Mouse (Mus musculus): ENCODE measurements around the gene Ppfibp1. TPM values are rescaled to one million over a fixed set of nuclear protein-coding genes. Genes with fewer than 3 reads are reported as not detected.

Gene Ppfibp1
- total and polyA plus RNA-seq, 3 experiments: 23.4 to 28.2 (median 28.2) TPM

GRCm38 (mm10) chr6:146844867-146845266 is 43.4 kb upstream of the Ppfibp1 start:
- no peak for DNase-seq (ENCODE audit: extremely low read depth)
- H3K27ac ChIP-seq (ENCODE audit: insufficient read depth, low read depth): no peak overlapping the region
- no peak overlapping the region for H3K4me3 ChIP-seq (replicated peaks in 1 of 3; ENCODE audit: low read depth in 2 of 3, low read length in 2 of 3, poor library complexity in 1 of 3)
- H3K9me3 ChIP-seq (replicated peaks; ENCODE audit: low read length): no peaks in the 10 kb centered on the region
- in situ Hi-C loops (cut with MboI; ENCODE audit: low pct_ligation_motif_present, low pct_unique_long_range_greater_than_20kb, low sequenced_read_pairs) (no loop called here), dilution Hi-C loops (cut with MboI; ENCODE audit: extremely low pct_ligation_motif_present, extremely low pct_unique_long_range_greater_than_20kb, low sequenced_read_pairs) (no loop called here)
- TF ChIP-seq POLR2AphosphoS2 (IDR thresholded peaks at IDR 0.05; ENCODE audit: low read depth, low read length) (no peak), MAFK (IDR thresholded peaks at IDR 0.05; ENCODE audit: insufficient replicate concordance, low read length) (no peak), NELFE (IDR thresholded peaks at IDR 0.05; ENCODE audit: low read depth, low read length) (no peak), USF1 (IDR thresholded peaks at IDR 0.05; ENCODE audit: low read depth, low read length) (no peak), KAT2A (IDR thresholded peaks at IDR 0.05; ENCODE audit: insufficient replicate concordance, low read length) (no peak), ETS1 (conservative IDR thresholded peaks at IDR 0.05; ENCODE audit: low read depth, low read length) (no peak), ZMIZ1 (IDR thresholded peaks at IDR 0.05; ENCODE audit: low read depth, low read length) (no peak), RCOR1 (conservative IDR thresholded peaks at IDR 0.05; ENCODE audit: low read depth, low read length) (no peak), GABPA (IDR thresholded peaks at IDR 0.05; ENCODE audit: insufficient replicate concordance, low read depth, low read length) (no peak), CHD1 (IDR thresholded peaks at IDR 0.05; ENCODE audit: low read depth, low read length) (no peak), UBTF (IDR thresholded peaks at IDR 0.05; ENCODE audit: low read depth, low read length) (no peak), JUND (conservative IDR thresholded peaks at IDR 0.05; ENCODE audit: low read depth, low read length) (no peak), E2F4 (IDR thresholded peaks at IDR 0.05; ENCODE audit: insufficient replicate concordance, low read depth, low read length) (no peak), CHD2 (IDR thresholded peaks at IDR 0.05; ENCODE audit: low read length) (no peak), MAZ (IDR thresholded peaks at IDR 0.05; ENCODE audit: low read depth, low read length) (no peak), EP300 (IDR thresholded peaks at IDR 0.05; ENCODE audit: low read length) (no peak), PAX5 (IDR thresholded peaks at IDR 0.05; ENCODE audit: low read length) (no peak), ZNF384 (IDR thresholded peaks at IDR 0.05; ENCODE audit: low read depth, low read length) (no peak), NRF1 (IDR thresholded peaks at IDR 0.05; ENCODE audit: low read depth, low read length) (no peak)
- H3K79me2 ChIP-seq (replicated peaks; ENCODE audit: control insufficient read depth, extremely low read depth, insufficient read depth, poor library complexity, severe bottlenecking): no peaks in the 10 kb centered on the region
- H3K4me1 ChIP-seq (ENCODE audit: control insufficient read depth in 1 of 2, insufficient read depth in 2 of 2): peaks cover 2 to 17% of the 10 kb centered on the region in 2 experiments; a peak in 2 of 4 replicates
- H3K27me3 ChIP-seq (replicated peaks): no peaks in the 10 kb centered on the region
- no peak overlapping the region for H3K9ac ChIP-seq (ENCODE audit: insufficient read depth, low read depth)
- no peak overlapping the region for H3K4me2 ChIP-seq (ENCODE audit: insufficient read depth, low read depth, poor library complexity, severe bottlenecking)
- no peaks in the 10 kb centered on the region for H3K36me3 ChIP-seq (replicated peaks in 1 of 2; ENCODE audit: control insufficient read depth in 1 of 2, insufficient read depth in 1 of 2, low read length in 1 of 2)

GRCm38 (mm10) chr6:146845347-146845746 is 42.9 kb upstream of the Ppfibp1 start:
- H3K4me1 ChIP-seq (ENCODE audit: control insufficient read depth in 1 of 2, insufficient read depth in 2 of 2): peaks cover 2 to 17% of the 10 kb centered on the region in 2 experiments; a peak in 2 of 4 replicates

More at GRCm38 (mm10) chr6:146845347-146845746, 42.9 kb upstream of the Ppfibp1 start:
- H3K27me3 ChIP-seq (replicated peaks): no peaks in the 10 kb centered on the region
- H3K4me3 ChIP-seq (replicated peaks in 1 of 3; ENCODE audit: low read depth in 2 of 3, low read length in 2 of 3, poor library complexity in 1 of 3): no peak overlapping the region
- H3K36me3 ChIP-seq (replicated peaks in 1 of 2; ENCODE audit: control insufficient read depth in 1 of 2, insufficient read depth in 1 of 2, low read length in 1 of 2): no peaks in the 10 kb centered on the region
- dilution Hi-C loops (cut with MboI; ENCODE audit: extremely low pct_ligation_motif_present, extremely low pct_unique_long_range_greater_than_20kb, low sequenced_read_pairs) (no loop called here), in situ Hi-C loops (cut with MboI; ENCODE audit: low pct_ligation_motif_present, low pct_unique_long_range_greater_than_20kb, low sequenced_read_pairs) (no loop called here)
- no peak overlapping the region for H3K27ac ChIP-seq (ENCODE audit: insufficient read depth, low read depth)
- TF ChIP-seq MXI1 (IDR thresholded peaks at IDR 0.05; ENCODE audit: low read depth, low read length) (no peak), MAFK (IDR thresholded peaks at IDR 0.05; ENCODE audit: insufficient replicate concordance, low read length) (no peak), MYC (IDR thresholded peaks at IDR 0.05; ENCODE audit: low read depth, low read length) (no peak), EP300 (IDR thresholded peaks at IDR 0.05; ENCODE audit: low read length) (no peak), TCF12 (IDR thresholded peaks at IDR 0.05; ENCODE audit: low read depth, low read length) (no peak), POLR2AphosphoS2 (IDR thresholded peaks at IDR 0.05; ENCODE audit: low read depth, low read length) (no peak), SMC3 (IDR thresholded peaks at IDR 0.05; ENCODE audit: low read depth, low read length) (no peak), KAT2A (IDR thresholded peaks at IDR 0.05; ENCODE audit: insufficient replicate concordance, low read length) (no peak), JUND (conservative IDR thresholded peaks at IDR 0.05; ENCODE audit: low read depth, low read length) (no peak), USF2 (conservative IDR thresholded peaks at IDR 0.05; ENCODE audit: low read depth, low read length) (no peak), POLR2A (IDR thresholded peaks at IDR 0.05; ENCODE audit: low read depth, low read length) (no peak), TBP (conservative IDR thresholded peaks at IDR 0.05; ENCODE audit: low read depth, low read length) (no peak), UBTF (IDR thresholded peaks at IDR 0.05; ENCODE audit: low read depth, low read length) (no peak)
- H3K4me2 ChIP-seq (ENCODE audit: insufficient read depth, low read depth, poor library complexity, severe bottlenecking): peak overlapping the region; percentile 26; the same call in 1 of the 2 replicates
- no peak for DNase-seq (ENCODE audit: extremely low read depth)
- no peaks in the 10 kb centered on the region for H3K9me3 ChIP-seq (replicated peaks; ENCODE audit: low read length)
- H3K79me2 ChIP-seq (replicated peaks; ENCODE audit: control insufficient read depth, extremely low read depth, insufficient read depth, poor library complexity, severe bottlenecking): no peaks in the 10 kb centered on the region
- no peak overlapping the region for H3K9ac ChIP-seq (ENCODE audit: insufficient read depth, low read depth)
